Mouse (Mus musculus): Measurements from ENCODE around the gene Mif.
"Not testable (repeated sequence)": the region's sequence is repeated elsewhere in the genome, so short reads cannot be mapped to it uniquely, and the experiment has no call there.

Mif gene

GRCm38 (mm10) chr10:75872915-75873542 lies 13.0 kb upstream of the Mif start:
- peak; percentile 93 to 97 for DNase-seq

GRCm38 (mm10) chr10:75872025-75872914 lies 12.2 kb upstream of the Mif start:
- no peak for DNase-seq

- no peak for DNase-seq
Observed at GRCm38 (mm10) chr10:75861587-75861986, 1.5 kb upstream of the Mif start.

- peak in 1 of 2 experiments; percentile 26 for DNase-seq
Observed at GRCm38 (mm10) chr10:75860746-75861145, 706 bp upstream of the Mif start.

- DNase-seq, result peak; percentile 31 to 36
Observed at GRCm38 (mm10) chr10:75859107-75859746, 813 bp downstream of the Mif start.

GRCm38 (mm10) chr10:75857598-75857997 lies 2.4 kb downstream of the Mif start:
- no peak for DNase-seq

GRCm38 (mm10) chr10:75856976-75857375 lies 3.1 kb downstream of the Mif start:
- DNase-seq, result no peak

GRCm38 (mm10) chr10:75856155-75856907 lies 3.7 kb downstream of the Mif start:
- no peak for DNase-seq

GRCm38 (mm10) chr10:75855416-75855981 lies 4.5 kb downstream of the Mif start:
- DNase-seq, result peak in 1 of 2 experiments; percentile 12

- DNase-seq, result no peak
Observed at GRCm38 (mm10) chr10:75854791-75855190, 5.2 kb downstream of the Mif start.

GRCm38 (mm10) chr10:75854096-75854495 lies 5.9 kb downstream of the Mif start:
- no peak for DNase-seq

GRCm38 (mm10) chr10:75853452-75853851 lies 6.6 kb downstream of the Mif start:
- peak; percentile 88 to 92 for DNase-seq

GRCm38 (mm10) chr10:75852539-75853125 lies 7.4 kb downstream of the Mif start:
- DNase-seq, result no peak

- no peak for DNase-seq
Observed at GRCm38 (mm10) chr10:75851681-75852080, 8.4 kb downstream of the Mif start.

GRCm38 (mm10) chr10:75851076-75851475 lies 9.0 kb downstream of the Mif start:
- no peak for DNase-seq

GRCm38 (mm10) chr10:75848382-75848781 lies 11.7 kb downstream of the Mif start:
- no peak for DNase-seq

GRCm38 (mm10) chr10:75845306-75845930 lies 14.6 kb downstream of the Mif start:
- DNase-seq, result no peak

- no peak for DNase-seq
Observed at GRCm38 (mm10) chr10:75844800-75845199, 15.2 kb downstream of the Mif start.

GRCm38 (mm10) chr10:75843898-75844297 lies 16.1 kb downstream of the Mif start:
- DNase-seq, result not testable (repeated sequence)

- no peak for DNase-seq
Observed at GRCm38 (mm10) chr10:75839092-75839491, 20.9 kb downstream of the Mif start.

- DNase-seq, result peak; percentile 91 to 93
Observed at GRCm38 (mm10) chr10:75837248-75837759, 22.7 kb downstream of the Mif start, which contains the start of gene Gstt2. Gene Gstt2 (minus strand): TSS chr10:75837424.

Data from cerebellum, postnatal 36 days (tissue).